Mouse (Mus musculus) forebrain, embryonic 11.5 days (tissue): Measurements from ENCODE around the gene Dlg5. TPM values are rescaled to one million over a fixed set of nuclear protein-coding genes. Genes with fewer than 3 reads are reported as not detected.

Experiments used
- ATAC-seq: fragments of 200-750 bp; cut with Nextera tagmentation; replicated peaks from 2 replicates; pipeline ENCODE4 v1.8.0; 2017; ENCODE audit warnings: moderate TSS enrichment; ENCODE audit not compliant: low FRiP score
- DNase-seq: peaks from one replicate; pipeline ENCODE4 v3.0.0-alpha.2; 2017; ENCODE audit warnings: low spot score
- H3K27ac ChIP-seq: fragments of 300-500 bp; sonication (generic); 2 replicates; pipeline ENCODE4 v1.5.1; 2014; ENCODE audit warnings: low read depth, low read length
- H3K27me3 ChIP-seq: fragments of 300-500 bp; sonication (generic); 2 replicates; pipeline ENCODE4 v1.6.1; 2014; ENCODE audit warnings: mild to moderate bottlenecking, low read length, mixed read lengths; ENCODE audit not compliant: control insufficient read depth, insufficient read depth
- H3K36me3 ChIP-seq: fragments of 300-500 bp; sonication (generic); 2 replicates; pipeline ENCODE4 v1.6.1; 2014; ENCODE audit warnings: mild to moderate bottlenecking, low read length, moderate library complexity, mixed read lengths; ENCODE audit not compliant: control insufficient read depth, insufficient read depth
- H3K4me1 ChIP-seq: fragments of 300-500 bp; sonication (generic); replicated peaks from 2 replicates; pipeline ENCODE4 v1.6.1; 2014; ENCODE audit warnings: low read length, mixed read lengths; ENCODE audit not compliant: control insufficient read depth, insufficient read depth
- H3K4me2 ChIP-seq: fragments of 300-500 bp; sonication (generic); 2 replicates; pipeline ENCODE4 v1.6.1; 2014; ENCODE audit warnings: low read depth, mild to moderate bottlenecking, low read length, moderate library complexity, mixed read lengths; ENCODE audit not compliant: severe bottlenecking
- H3K4me3 ChIP-seq: fragments of 300-500 bp; sonication (generic); 2 replicates; pipeline ENCODE4 v1.5.1; 2014; ENCODE audit warnings: low read depth, low read length
- H3K9ac ChIP-seq: fragments of 300-500 bp; sonication (generic); 2 replicates; pipeline ENCODE4 v1.6.1; 2014; ENCODE audit warnings: low read length
- H3K9me3 ChIP-seq: fragments of 300-500 bp; sonication (generic); 2 replicates; pipeline ENCODE4 v1.6.1; 2016; ENCODE audit warnings: low read length, mixed read lengths; ENCODE audit not compliant: control insufficient read depth
- WGBS: fragments of 180-500 bp; shearing (Covaris S2); extraction: QIAGEN DNeasy Blood & Tissue Kit; methylation state at CpG from one replicate; pipeline ENCODE4 v1.1.7; 2014; 5-methylcytosine and 5-hydroxymethylcytosine counted together
- polyA plus RNA-seq: library from polyadenylated mRNA; unstranded; fragments of >200 nt; fragmentation: Nextera tagmentation; extraction: Ambion mirVana; gene quantifications from 2 replicates; pipeline ENCODE4 v1.2.1, GENCODE M21; 2014

Gene Dlg5
- polyA plus RNA-seq, 1 experiment from 2014 or later, result 26.0 TPM

- ATAC-seq, result no peak
- DNase-seq, result no peak
- no peaks in the 10 kb centered on the region for H3K27me3 ChIP-seq
- 91% methylated on average over 3 of the region's 3 CpGs for WGBS
- no peak overlapping the region for H3K9ac ChIP-seq
- H3K9me3 ChIP-seq, result no peaks in the 10 kb centered on the region
- no peak overlapping the region for H3K4me2 ChIP-seq
- H3K36me3 ChIP-seq, result no peaks in the 10 kb centered on the region; the same call in 1 of the 2 replicates
- H3K27ac ChIP-seq, result no peak overlapping the region
- 0 out of 2 replicates have a peak, but pooled peaks cover 2% of the 10 kb centered on the region for H3K4me1 ChIP-seq
- H3K4me3 ChIP-seq, result no peak overlapping the region
Measured at GRCm38 (mm10) chr14:24141727-24142126, 104.0 kb downstream of the Dlg5 start.

- H3K9ac ChIP-seq, result no peak overlapping the region
- 0 out of 2 replicates have a peak, but pooled peaks cover 2% of the 10 kb centered on the region for H3K4me1 ChIP-seq
- ATAC-seq (no peak), DNase-seq (no peak)
- H3K36me3 ChIP-seq, result no peaks in the 10 kb centered on the region; the same call in 1 of the 2 replicates
- H3K27me3 ChIP-seq, result no peaks in the 10 kb centered on the region
- H3K4me3 ChIP-seq, result no peak overlapping the region
- H3K4me2 ChIP-seq, result no peak overlapping the region
- H3K27ac ChIP-seq, result no peak overlapping the region
- H3K9me3 ChIP-seq, result no peaks in the 10 kb centered on the region
- WGBS, result 90% methylated on average over 8 of the region's 8 CpGs
Measured at GRCm38 (mm10) chr14:24140297-24140812, 105.4 kb downstream of the Dlg5 start.

GRCm38 (mm10) chr14:24136908-24137307, 108.8 kb downstream of the Dlg5 start:
- no peaks in the 10 kb centered on the region for H3K27me3 ChIP-seq

GRCm38 (mm10) chr14:24134623-24135290, 111.0 kb downstream of the Dlg5 start:
- Histone ChIP-seq H3K27ac (no peak overlapping the region), H3K4me3 (no peak overlapping the region), H3K9me3 (no peaks in the 10 kb centered on the region), H3K4me1 (no peaks in the 10 kb centered on the region), H3K4me2 (no peak overlapping the region), H3K27me3 (no peaks in the 10 kb centered on the region), H3K9ac (no peak overlapping the region), H3K36me3 (no peaks in the 10 kb centered on the region; the same call in 1 of the 2 replicates)
- DNase-seq (no peak), ATAC-seq (no peak)
- WGBS, result 87% methylated on average over 7 of the region's 7 CpGs

More at GRCm38 (mm10) chr14:24136908-24137307, 108.8 kb downstream of the Dlg5 start:
- no peak overlapping the region for H3K27ac ChIP-seq
- DNase-seq (no peak), ATAC-seq (no peak)
- 89% methylated on average over 11 of the region's 11 CpGs for WGBS
- no peak overlapping the region for H3K4me2 ChIP-seq
- H3K4me1 ChIP-seq, result no peaks in the 10 kb centered on the region
- no peak overlapping the region for H3K4me3 ChIP-seq
- no peak overlapping the region for H3K9ac ChIP-seq
- no peaks in the 10 kb centered on the region; the same call in 1 of the 2 replicates for H3K36me3 ChIP-seq
- no peaks in the 10 kb centered on the region for H3K9me3 ChIP-seq

GRCm38 (mm10) chr14:24133801-24134200, 111.9 kb downstream of the Dlg5 start:
- no peak overlapping the region for H3K4me2 ChIP-seq
- H3K27ac ChIP-seq, result no peak overlapping the region
- WGBS, result 90% methylated on average over 8 of the region's 8 CpGs
- no peaks in the 10 kb centered on the region for H3K9me3 ChIP-seq
- no peak for DNase-seq
- no peak overlapping the region for H3K9ac ChIP-seq
- no peak overlapping the region for H3K4me3 ChIP-seq
- ATAC-seq, result no peak
- no peaks in the 10 kb centered on the region for H3K27me3 ChIP-seq
- no peaks in the 10 kb centered on the region; the same call in 1 of the 2 replicates for H3K36me3 ChIP-seq
- no peaks in the 10 kb centered on the region for H3K4me1 ChIP-seq

GRCm38 (mm10) chr14:24132092-24132491, 113.6 kb downstream of the Dlg5 start:
- H3K27ac ChIP-seq, result no peak overlapping the region
- no peaks in the 10 kb centered on the region for H3K4me1 ChIP-seq
- no peak overlapping the region for H3K4me2 ChIP-seq
- ATAC-seq (no peak), DNase-seq (peak; percentile 65)
- WGBS, result 57% methylated on average over 4 of the region's 4 CpGs
- H3K9me3 ChIP-seq, result no peaks in the 10 kb centered on the region
- no peak overlapping the region for H3K9ac ChIP-seq
- no peaks in the 10 kb centered on the region; the same call in 1 of the 2 replicates for H3K36me3 ChIP-seq
- H3K4me3 ChIP-seq, result no peak overlapping the region
- H3K27me3 ChIP-seq, result no peaks in the 10 kb centered on the region

- Histone ChIP-seq H3K9ac (no peak overlapping the region), H3K27me3 (no peaks in the 10 kb centered on the region)
Measured at GRCm38 (mm10) chr14:24125069-24125468, 120.7 kb downstream of the Dlg5 start.

GRCm38 (mm10) chr14:24124171-24124570, 121.5 kb downstream of the Dlg5 start:
- no peak overlapping the region for H3K9ac ChIP-seq
- no peaks in the 10 kb centered on the region for H3K36me3 ChIP-seq
- 48% methylated on average over 1 of the region's 1 CpGs for WGBS
- DNase-seq (no peak), ATAC-seq (no peak)
- H3K27ac ChIP-seq, result no peak overlapping the region
- no peak overlapping the region for H3K4me3 ChIP-seq
- no peaks in the 10 kb centered on the region for H3K4me1 ChIP-seq
- H3K9me3 ChIP-seq, result no peaks in the 10 kb centered on the region
- no peak overlapping the region for H3K4me2 ChIP-seq
- no peaks in the 10 kb centered on the region for H3K27me3 ChIP-seq

More at GRCm38 (mm10) chr14:24125069-24125468, 120.7 kb downstream of the Dlg5 start:
- Histone ChIP-seq H3K4me3 (no peak overlapping the region), H3K9me3 (no peaks in the 10 kb centered on the region), H3K27ac (no peak overlapping the region), H3K36me3 (no peaks in the 10 kb centered on the region), H3K4me1 (no peaks in the 10 kb centered on the region), H3K4me2 (no peak overlapping the region)
- 84% methylated on average over 2 of the region's 2 CpGs for WGBS
- ATAC-seq (no peak), DNase-seq (no peak)

- no peaks in the 10 kb centered on the region for H3K27me3 ChIP-seq
- DNase-seq, result no peak
- no peaks in the 10 kb centered on the region for H3K4me1 ChIP-seq
- H3K9ac ChIP-seq, result no peak overlapping the region
- no peak overlapping the region for H3K4me2 ChIP-seq
- H3K4me3 ChIP-seq, result no peak overlapping the region
- no peaks in the 10 kb centered on the region for H3K36me3 ChIP-seq
- no peak overlapping the region for H3K27ac ChIP-seq
- 91% methylated on average over 2 of the region's 2 CpGs for WGBS
- no peak for ATAC-seq
- no peaks in the 10 kb centered on the region for H3K9me3 ChIP-seq
Measured at GRCm38 (mm10) chr14:24106734-24107133, 139.0 kb downstream of the Dlg5 start.
